Mouse (Mus musculus) hindbrain, embryonic 13.5 days (tissue): ENCODE measurements around the gene Slit1. TPM values are rescaled to one million over a fixed set of nuclear protein-coding genes. Genes with fewer than 3 reads are reported as not detected.

Experiments
- ATAC-seq: fragments of 200-750 bp; cut with Nextera tagmentation; 2 replicates; pipeline ENCODE4 v1.8.0; 2017; ENCODE audit warnings: moderate TSS enrichment; ENCODE audit not compliant: low FRiP score
- H3K27ac ChIP-seq: fragments of 300-500 bp; sonication (generic); 2 replicates; pipeline ENCODE4 v1.5.1; 2015; ENCODE audit warnings: inconsistent platforms, mild to moderate bottlenecking, moderate library complexity
- H3K27me3 ChIP-seq: fragments of 300-500 bp; sonication (generic); 2 replicates; pipeline ENCODE4 v1.6.1; 2015; ENCODE audit warnings: mild to moderate bottlenecking, inconsistent platforms
- H3K36me3 ChIP-seq: fragments of 300-500 bp; sonication (generic); 2 replicates; pipeline ENCODE4 v1.6.1; 2015; ENCODE audit warnings: mild to moderate bottlenecking, inconsistent platforms
- H3K4me1 ChIP-seq: fragments of 300-500 bp; sonication (generic); replicated peaks from 2 replicates; pipeline ENCODE4 v1.6.1; 2015; ENCODE audit warnings: inconsistent platforms
- H3K4me2 ChIP-seq: fragments of 300-500 bp; sonication (generic); 2 replicates; pipeline ENCODE4 v1.6.1; 2015; ENCODE audit warnings: inconsistent platforms, mild to moderate bottlenecking, moderate library complexity
- H3K4me3 ChIP-seq: fragments of 300-500 bp; sonication (generic); 2 replicates; pipeline ENCODE4 v1.5.1; 2015; ENCODE audit warnings: mild to moderate bottlenecking, inconsistent platforms
- H3K9ac ChIP-seq: fragments of 300-500 bp; sonication (generic); 2 replicates; pipeline ENCODE4 v1.6.1; 2015; ENCODE audit warnings: mild to moderate bottlenecking, inconsistent platforms
- H3K9me3 ChIP-seq: fragments of 300-500 bp; sonication (generic); 2 replicates; pipeline ENCODE4 v1.6.1; 2016; ENCODE audit warnings: inconsistent platforms
- whole genome bisulfite sequencing: fragments of 180-500 bp; shearing (Covaris S2); methylation state at CpG from one replicate; pipeline ENCODE4 v1.1.7; 2015; 5-methylcytosine and 5-hydroxymethylcytosine counted together
- microRNA-seq: library from miRNA; unstranded; fragments of <30 nt; microRNA quantifications from one replicate; pipeline ENCODE4, GENCODE M21; 2016
- polyA plus RNA-seq: library from polyadenylated mRNA; unstranded; fragments of >200 nt; fragmentation: Nextera tagmentation; extraction: Ambion mirVana; gene quantifications from 2 replicates; pipeline ENCODE4 v1.2.1, GENCODE M21; 2015

The Slit1 gene
- polyA plus RNA-seq, 1 experiment from 2014 or later: 22.3 TPM

DNA sequence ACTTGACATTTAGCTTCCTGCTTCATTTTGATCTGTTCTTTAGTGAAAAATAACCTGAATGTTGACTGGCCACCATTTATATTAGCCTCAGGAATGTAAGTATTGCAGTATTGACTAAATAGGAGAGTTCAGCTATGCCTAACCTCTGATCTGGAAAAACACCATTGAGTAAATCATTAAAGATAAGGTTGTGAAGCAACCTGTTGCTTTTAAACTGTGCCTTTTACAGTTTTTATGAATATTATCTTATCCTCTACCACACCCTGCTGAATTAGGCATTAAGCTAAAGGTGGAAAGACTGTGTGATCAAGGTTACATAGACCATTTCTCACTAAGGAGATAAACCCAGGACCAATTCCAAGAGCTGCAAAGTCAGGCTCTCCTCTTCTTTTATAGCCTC lies 165.9 kb downstream of the Slit1 start:
- no peak for ATAC-seq
- no peak overlapping the region for H3K4me2 ChIP-seq
- peaks cover 11% of the 10 kb centered on the region for H3K36me3 ChIP-seq
- H3K27ac ChIP-seq: no peak overlapping the region
- no peaks in the 10 kb centered on the region for H3K4me1 ChIP-seq
- no peak overlapping the region for H3K4me3 ChIP-seq
- H3K9me3 ChIP-seq: no peaks in the 10 kb centered on the region
- H3K27me3 ChIP-seq: no peaks in the 10 kb centered on the region
- H3K9ac ChIP-seq: no peak overlapping the region

DNA sequence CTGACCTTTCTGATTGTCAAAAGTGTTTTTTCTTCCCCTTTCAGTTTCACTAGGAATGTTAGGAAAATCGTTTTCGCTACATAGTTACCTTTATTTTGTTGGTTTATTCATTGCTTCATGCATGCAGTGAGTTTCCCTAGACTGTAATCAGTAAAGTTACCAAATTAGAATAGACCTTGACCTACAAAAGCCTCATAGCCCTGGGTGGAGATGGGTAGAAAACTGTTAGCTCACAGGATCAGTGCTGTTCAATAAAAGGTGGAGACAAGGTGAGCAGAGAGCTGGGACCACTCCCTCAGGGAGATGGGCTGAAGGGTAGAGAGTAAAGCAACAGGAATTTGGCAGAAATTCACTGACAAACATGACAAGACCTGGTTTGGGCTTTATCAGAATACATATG lies 169.8 kb downstream of the Slit1 start:
- Histone ChIP-seq H3K27me3 (no peaks in the 10 kb centered on the region), H3K4me2 (no peak overlapping the region), H3K36me3 (no peaks in the 10 kb centered on the region), H3K9me3 (no peaks in the 10 kb centered on the region), H3K9ac (no peak overlapping the region), H3K4me1 (no peaks in the 10 kb centered on the region), H3K27ac (no peak overlapping the region), H3K4me3 (no peak overlapping the region)
- no peak for ATAC-seq
- 91% methylated on average over 2 of the region's 2 CpGs for WGBS

- H3K36me3 ChIP-seq: no peaks in the 10 kb centered on the region
- no peak overlapping the region for H3K4me2 ChIP-seq
- H3K9me3 ChIP-seq: no peaks in the 10 kb centered on the region
- no peak overlapping the region for H3K9ac ChIP-seq
- ATAC-seq: no peak
- 82% methylated on average over 2 of the region's 2 CpGs for WGBS
- no peaks in the 10 kb centered on the region for H3K4me1 ChIP-seq
- no peaks in the 10 kb centered on the region for H3K27me3 ChIP-seq
- no peak overlapping the region for H3K27ac ChIP-seq
- no peak overlapping the region for H3K4me3 ChIP-seq
These were observed 174.7 kb downstream of the Slit1 start for GRCm38 (mm10) chr19:41568791-41569190.

DNA sequence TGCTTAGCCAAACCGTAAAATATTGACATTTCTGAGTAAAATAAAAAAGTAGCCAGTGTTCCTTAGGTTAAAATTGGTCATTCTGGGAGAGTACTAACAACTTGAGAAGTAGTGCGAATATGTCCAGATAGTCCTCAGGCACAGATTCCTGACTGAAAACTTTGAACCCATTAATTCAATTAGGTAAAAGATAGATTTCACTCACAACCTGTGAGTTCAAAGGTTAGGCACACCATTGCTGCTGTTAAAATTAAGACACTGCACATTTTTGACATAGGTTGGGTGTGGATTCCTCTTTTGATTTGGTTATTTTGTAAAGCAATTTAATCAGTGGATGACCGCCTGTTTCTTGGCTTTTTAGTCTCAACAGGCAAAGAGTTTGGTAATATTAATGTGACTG lies 182.6 kb downstream of the Slit1 start:
- ATAC-seq: no peak
- H3K4me2 ChIP-seq: no peak overlapping the region
- H3K4me3 ChIP-seq: no peak overlapping the region
- H3K9me3 ChIP-seq: no peaks in the 10 kb centered on the region
- H3K36me3 ChIP-seq: peaks cover 23% of the 10 kb centered on the region
- 0 out of 2 replicates have a peak, but pooled peaks cover 7% of the 10 kb centered on the region for H3K4me1 ChIP-seq
- no peak overlapping the region for H3K9ac ChIP-seq
- H3K27ac ChIP-seq: no peak overlapping the region
- H3K27me3 ChIP-seq: no peaks in the 10 kb centered on the region
- 96% methylated on average over 3 of the region's 3 CpGs for WGBS

- Histone ChIP-seq H3K27me3 (no peaks in the 10 kb centered on the region), H3K4me1 (0 out of 2 replicates have a peak, but pooled peaks cover 7% of the 10 kb centered on the region), H3K4me3 (no peak overlapping the region), H3K9ac (no peak overlapping the region), H3K27ac (peak overlapping the region; percentile 52), H3K4me2 (no peak overlapping the region), H3K9me3 (no peaks in the 10 kb centered on the region), H3K36me3 (peaks cover 28% of the 10 kb centered on the region)
- no peak for ATAC-seq
- 78% methylated on average over 9 of the region's 9 CpGs for WGBS
These were observed 184.5 kb downstream of the Slit1 start for GRCm38 (mm10) chr19:41558891-41559486.

DNA sequence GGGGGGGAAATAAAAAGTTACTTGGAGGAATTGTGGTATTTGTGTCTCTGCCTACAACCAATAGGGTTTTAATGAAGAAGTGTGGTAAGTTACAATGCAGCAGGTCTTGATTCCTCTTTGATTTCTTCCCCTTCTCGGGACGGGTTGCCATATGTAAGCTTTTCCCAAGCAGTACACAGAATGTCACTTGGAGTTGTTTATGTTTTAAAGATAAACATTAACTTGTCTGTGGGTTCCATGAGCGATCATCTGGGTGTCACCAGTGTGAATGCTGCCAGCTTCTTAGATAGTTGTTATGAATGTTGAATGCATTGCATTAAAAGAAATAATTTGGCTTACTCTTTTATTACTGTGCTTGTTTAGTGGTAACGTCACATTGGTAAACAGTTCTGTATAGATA lies 186.0 kb downstream of the Slit1 start:
- no peak overlapping the region for H3K27ac ChIP-seq
- H3K27me3 ChIP-seq: no peaks in the 10 kb centered on the region
- H3K9me3 ChIP-seq: no peaks in the 10 kb centered on the region
- no peak overlapping the region for H3K4me2 ChIP-seq
- 94% methylated on average over 4 of the region's 4 CpGs for WGBS
- H3K4me3 ChIP-seq: no peak overlapping the region
- ATAC-seq: no peak
- H3K36me3 ChIP-seq: peaks cover 31% of the 10 kb centered on the region
- H3K4me1 ChIP-seq: 0 out of 2 replicates have a peak, but pooled peaks cover 7% of the 10 kb centered on the region
- no peak overlapping the region for H3K9ac ChIP-seq

GRCm38 (mm10) chr19:41556981-41557380 lies 186.5 kb downstream of the Slit1 start:
- WGBS: 87% methylated on average over 4 of the region's 4 CpGs
- H3K27ac ChIP-seq: no peak overlapping the region
- H3K27me3 ChIP-seq: no peaks in the 10 kb centered on the region
- H3K4me2 ChIP-seq: no peak overlapping the region
- no peak for ATAC-seq
- peaks cover 33% of the 10 kb centered on the region for H3K36me3 ChIP-seq
- 0 out of 2 replicates have a peak, but pooled peaks cover 7% of the 10 kb centered on the region for H3K4me1 ChIP-seq
- H3K9me3 ChIP-seq: no peaks in the 10 kb centered on the region
- H3K9ac ChIP-seq: no peak overlapping the region
- H3K4me3 ChIP-seq: no peak overlapping the region

Small RNA genes lying within 50 kb of the gene (microRNA-seq; reads per million reads assigned to microRNA genes)
- gene Mir8091: not detected

Other genes starting within 250 kb of the Slit1 start
- 2.7 and 3.3 TPM in 2 replicates for gene Gm340, start 161.3 kb downstream of the Slit1 start, polyA plus RNA-seq
- gene Arhgap19, start 58.4 kb upstream of the Slit1 start, polyA plus RNA-seq: 6.3 and 7.6 TPM in 2 replicates
- 25.6 and 27.8 TPM in 2 replicates for gene Frat1, start 86.3 kb upstream of the Slit1 start, polyA plus RNA-seq
- 8.4 and 10.4 TPM in 2 replicates for gene Frat2, start 104.5 kb upstream of the Slit1 start, polyA plus RNA-seq
- gene Rrp12, start 152.5 kb upstream of the Slit1 start, polyA plus RNA-seq: 15.6 and 15.7 TPM in 2 replicates
- gene Pgam1, start 168.3 kb upstream of the Slit1 start, polyA plus RNA-seq: 465 and 466 TPM in 2 replicates
- 65.8 and 67.0 TPM in 2 replicates for gene Exosc1, start 189.8 kb upstream of the Slit1 start, polyA plus RNA-seq
- gene Zdhhc16, start 189.8 kb upstream of the Slit1 start, polyA plus RNA-seq: 78.8 and 80.7 TPM in 2 replicates
- gene Mms19, start 237.5 kb upstream of the Slit1 start, polyA plus RNA-seq: 36.5 and 39.7 TPM in 2 replicates
- 10.8 and 11.4 TPM in 2 replicates for gene Ubtd1, start 238.1 kb upstream of the Slit1 start, polyA plus RNA-seq